ENCODE assay signal across 10 mouse cellular contexts in the genomic region with DNA sequence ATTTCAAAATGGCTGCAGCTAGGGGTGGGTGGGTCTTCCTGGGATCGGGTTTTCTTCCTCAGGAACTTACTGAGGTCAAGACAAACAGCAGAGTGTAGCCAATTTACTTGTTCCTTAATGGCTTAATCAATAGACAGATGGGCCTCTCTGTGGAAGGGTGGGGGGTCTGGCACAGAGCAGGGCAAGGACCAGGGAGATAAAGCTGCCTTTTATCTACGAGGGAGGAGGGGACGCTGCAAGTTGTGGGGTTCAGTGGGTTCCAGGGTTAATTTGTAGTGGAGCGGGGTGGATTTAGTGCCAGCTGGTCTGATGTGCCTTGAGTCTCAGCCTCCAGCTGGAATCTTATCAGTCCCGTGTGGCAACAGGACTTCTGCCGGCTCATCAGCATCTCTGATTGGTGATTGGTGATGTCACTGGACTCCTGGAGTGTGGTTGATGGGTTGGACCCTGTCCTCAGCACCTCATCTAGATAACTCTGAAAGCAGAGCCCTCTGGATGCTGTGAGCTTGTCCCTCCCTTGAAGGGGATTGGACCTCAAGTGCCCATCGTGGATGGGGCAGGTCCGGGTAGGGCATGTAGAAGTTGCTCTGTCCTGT.
DNase-seq lines count a peak whose midpoint lies in the region; ATAC-seq and TF ChIP-seq lines count a peak whose summit lies in the region.
"Had no signal": no experiment of that assay in that cellular context is flagged by ENCODE, and none has a peak within 500 bp of the region (broad histone marks: within the 10 kb centered on the region; RNA-seq: fewer than 3 reads in every experiment).

No protein-coding gene starts in this region.

- H3K36me3 ChIP-seq in forebrain, embryonic 13.5 days (ENCODE audit: poor library complexity, severe bottlenecking) = 0 out of 2 replicates have a peak, but pooled peaks cover 9% of the 10 kb centered on the region
- peaks cover 12% of the 10 kb centered on the region; the same call in 1 of the 2 replicates for H3K36me3 ChIP-seq in intestine, postnatal 0 days (ENCODE audit: control insufficient read depth, insufficient read depth)
- H3K36me3 ChIP-seq in midbrain, postnatal 0 days (ENCODE audit: insufficient read depth, low read length) = 0 out of 2 replicates have a peak, but pooled peaks cover 5% of the 10 kb centered on the region

- H3K4me3 ChIP-seq in left cerebral cortex, adult 2 months = no peak overlapping the region
- H3K4me3 ChIP-seq in forebrain, embryonic 13.5 days = no peak overlapping the region
- H3K4me3 ChIP-seq in intestine, postnatal 0 days (ENCODE audit: low read depth, low read length) = no peak overlapping the region
- no peak overlapping the region for H3K4me3 ChIP-seq in midbrain, postnatal 0 days (ENCODE audit: low read depth, low read length)

- H3K27me3 ChIP-seq in forebrain, embryonic 13.5 days = no peaks in the 10 kb centered on the region
- H3K27me3 ChIP-seq in intestine, postnatal 0 days (replicated peaks; ENCODE audit: control insufficient read depth, insufficient read depth, low read length) = no peaks in the 10 kb centered on the region
- no peaks in the 10 kb centered on the region for H3K27me3 ChIP-seq in midbrain, postnatal 0 days (ENCODE audit: insufficient read depth, low read length)

- no peak for DNase-seq in left cerebral cortex, adult 2 months (ENCODE audit: extremely low spot score in 1 of 2, low spot score in 2 of 2)
- no peak for DNase-seq in left cerebral cortex, adult 9 months (ENCODE audit: low spot score in 2 of 2)
- DNase-seq in midbrain, postnatal 0 days (ENCODE audit: low spot score) = peak; percentile 50
- no peak for DNase-seq in cerebellum, adult 11 months
- DNase-seq in testis, postnatal 10 days (ENCODE audit: low spot score) = no peak
- DNase-seq in layer of hippocampus, adult 9-11 months = no peak
- DNase-seq: heart, adult 18-20 months; kidney, adult 11 months had no signal

- intact Hi-C loops in left cerebral cortex, adult 2 months (cut with DNase I) = no loop called here

- H3K4me2 ChIP-seq in forebrain, embryonic 13.5 days = peak overlapping the region; percentile 42
- H3K4me2 ChIP-seq in intestine, postnatal 0 days (replicated peaks; ENCODE audit: low read depth) = 0 out of 2 replicates have a peak overlapping the region, but pooled peaks have one; percentile 9
- peak overlapping the region; percentile 34; the same call in 1 of the 2 replicates for H3K4me2 ChIP-seq in midbrain, postnatal 0 days (ENCODE audit: low read depth, low read length, poor library complexity, severe bottlenecking)

- H3K9ac ChIP-seq in forebrain, embryonic 13.5 days = peak overlapping the region; percentile 30; the same call in 1 of the 2 replicates
- H3K9ac ChIP-seq in intestine, postnatal 0 days (ENCODE audit: low read depth, low read length) = peak overlapping the region; percentile 26; the same call in 1 of the 2 replicates
- 0 out of 2 replicates have a peak overlapping the region, but pooled peaks have one; percentile 39 for H3K9ac ChIP-seq in midbrain, postnatal 0 days (replicated peaks; ENCODE audit: low read length, poor library complexity, severe bottlenecking)

- no peak for TF ChIP-seq CTCF in left cerebral cortex, adult 2 months (IDR thresholded peaks at IDR 0.05)
- TF ChIP-seq CTCF in intestine, postnatal 0 days (IDR thresholded peaks at IDR 0.05; ENCODE audit: low read depth) = no peak
- no peak for TF ChIP-seq CTCF in midbrain, postnatal 0 days (IDR thresholded peaks at IDR 0.05)

- no peak for ATAC-seq in forebrain, embryonic 13.5 days
- peak; percentile 62 for ATAC-seq in intestine, postnatal 0 days
- ATAC-seq in midbrain, postnatal 0 days (ENCODE audit: low FRiP score) = 0 out of 2 replicates have a peak, but pooled peaks have one; percentile 41

- no peaks in the 10 kb centered on the region for H3K9me3 ChIP-seq in forebrain, embryonic 13.5 days (replicated peaks)
- no peaks in the 10 kb centered on the region for H3K9me3 ChIP-seq in intestine, postnatal 0 days (ENCODE audit: control insufficient read depth)
- no peaks in the 10 kb centered on the region for H3K9me3 ChIP-seq in midbrain, postnatal 0 days (ENCODE audit: low read length)

- H3K4me1 ChIP-seq in forebrain, embryonic 13.5 days = peaks cover 54% of the 10 kb centered on the region
- H3K4me1 ChIP-seq in intestine, postnatal 0 days (replicated peaks; ENCODE audit: control insufficient read depth, insufficient read depth, low read length) = peaks cover 7% of the 10 kb centered on the region
- peaks cover 30% of the 10 kb centered on the region for H3K4me1 ChIP-seq in midbrain, postnatal 0 days (ENCODE audit: insufficient read depth, low read length)

- H3K27ac ChIP-seq in left cerebral cortex, adult 2 months = peak overlapping the region; percentile 54
- H3K27ac ChIP-seq in forebrain, embryonic 13.5 days = peak overlapping the region; percentile 80
- H3K27ac ChIP-seq in intestine, postnatal 0 days (ENCODE audit: low read depth, low read length) = peak overlapping the region; percentile 71
- peak overlapping the region; percentile 90 for H3K27ac ChIP-seq in midbrain, postnatal 0 days (ENCODE audit: low read depth, low read length)

- WGBS in forebrain, embryonic 13.5 days = 63% methylated on average over 8 of the region's 8 CpGs
- WGBS in intestine, postnatal 0 days = 36% methylated on average over 8 of the region's 8 CpGs
- WGBS in midbrain, postnatal 0 days = 39% methylated on average over 8 of the region's 8 CpGs
